8 mouse cellular contexts compared by ENCODE assay signal in genomic region chr1:128103520-128104088, GRCm38 (mm10). TPM values are rescaled to one million over a fixed set of nuclear protein-coding genes. Genes with fewer than 3 reads are reported as not detected.
DNase-seq lines count a peak whose midpoint lies in the region; ATAC-seq and TF ChIP-seq lines count a peak whose summit lies in the region.

No protein-coding gene starts in this region.

- H3K9ac ChIP-seq in heart, embryonic 13.5 days: peak overlapping the region; percentile 94
- H3K9ac ChIP-seq in ES-E14 (ENCODE audit: insufficient read depth, low read depth, low read length, poor library complexity, severe bottlenecking): peak overlapping the region; percentile 79
- H3K9ac ChIP-seq in limb, embryonic 12.5 days (replicated peaks): peak overlapping the region; percentile 90

- no peak for DNase-seq in heart, postnatal 4 days
- DNase-seq in ES-E14 (ENCODE audit: low read depth, low spot score): no peak
- DNase-seq in skeletal muscle tissue, adult 2 months (ENCODE audit: low read depth, low spot score): peak; percentile 21
- no peak for DNase-seq in Muller cell, postnatal 12 days (ENCODE audit: inconsistent ontology term)
- DNase-seq in cerebellum, postnatal 25 days: no peak

- peak overlapping the region; percentile 87 for H3K4me2 ChIP-seq in heart, embryonic 13.5 days
- H3K4me2 ChIP-seq in limb, embryonic 12.5 days: peak overlapping the region; percentile 72

- no peaks in the 10 kb centered on the region for H3K27me3 ChIP-seq in heart, embryonic 13.5 days (replicated peaks)
- H3K27me3 ChIP-seq in limb, embryonic 12.5 days: no peaks in the 10 kb centered on the region

- 0% methylated on average over 46 of the region's 47 CpGs for WGBS in heart, embryonic 13.5 days
- WGBS in limb, embryonic 12.5 days: under 1% methylated on average over 44 of the region's 47 CpGs

- peak overlapping the region; percentile 97 for H3K4me3 ChIP-seq in heart, embryonic 13.5 days
- H3K4me3 ChIP-seq in ES-E14 (ENCODE audit: insufficient read depth in 1 of 2, low read depth in 1 of 2, low read length in 2 of 2, poor library complexity in 1 of 2, severe bottlenecking in 1 of 2): peak overlapping the region; percentile 91 to 98
- peak overlapping the region; percentile 88 for H3K4me3 ChIP-seq in limb, embryonic 12.5 days (replicated peaks)

- no peaks in the 10 kb centered on the region for H3K9me3 ChIP-seq in heart, embryonic 13.5 days
- no peaks in the 10 kb centered on the region for H3K9me3 ChIP-seq in ES-E14 (ENCODE audit: control insufficient read depth, insufficient read depth, low read depth, low read length)
- H3K9me3 ChIP-seq in limb, embryonic 12.5 days: no peaks in the 10 kb centered on the region

- peaks cover 30% of the 10 kb centered on the region for H3K4me1 ChIP-seq in heart, embryonic 13.5 days
- H3K4me1 ChIP-seq in ES-E14 (ENCODE audit: control insufficient read depth in 2 of 2, insufficient read depth in 2 of 2, low read length in 2 of 2, poor library complexity in 1 of 2): peaks cover 8 to 9% of the 10 kb centered on the region in 2 experiments
- peaks cover 10% of the 10 kb centered on the region for H3K4me1 ChIP-seq in limb, embryonic 12.5 days (replicated peaks)

- H3K27ac ChIP-seq in heart, embryonic 13.5 days (replicated peaks): peak overlapping the region; percentile 97
- peak overlapping the region; percentile 64; the same call in 1 of the 2 replicates for H3K27ac ChIP-seq in ES-E14 (ENCODE audit: insufficient read depth, low read depth, low read length, poor library complexity, severe bottlenecking)
- peak overlapping the region; percentile 91 for H3K27ac ChIP-seq in limb, embryonic 12.5 days

- ATAC-seq in heart, embryonic 13.5 days (ENCODE audit: extremely low read depth, insufficient number of reproducible peaks, low FRiP score, low TSS enrichment): peak; percentile 47
- ATAC-seq in erythroblast, adult 5-6 weeks (replicated peaks; ENCODE audit: low FRiP score, poor library complexity, severe bottlenecking): peak; percentile 22
- peak; percentile 44 for ATAC-seq in limb, embryonic 12.5 days (ENCODE audit: insufficient number of reproducible peaks, insufficient read depth, low FRiP score, low TSS enrichment, low read depth)

- H3K36me3 ChIP-seq in heart, embryonic 13.5 days: no peaks in the 10 kb centered on the region
- no peaks in the 10 kb centered on the region for H3K36me3 ChIP-seq in ES-E14 (ENCODE audit: control insufficient read depth, insufficient read depth, low read length, poor library complexity, severe bottlenecking)
- H3K36me3 ChIP-seq in limb, embryonic 12.5 days: no peaks in the 10 kb centered on the region

- in situ Hi-C loops in ES-E14 (cut with MboI; ENCODE audit: low sequenced_read_pairs in 2 of 2, unreplicated experiment in 2 of 2): no loop called here

TF ChIP-seq in ES-E14, 5 proteins besides CTCF, POLR2A, EP300 and RAD21:
- TF ChIP-seq CHD2 (IDR thresholded peaks at IDR 0.05; ENCODE audit: low read depth, low read length): no peak
- 0 out of 2 replicates have a peak, but pooled peaks have one; percentile 3 for TF ChIP-seq HCFC1 (IDR thresholded peaks at IDR 0.05; ENCODE audit: borderline replicate concordance, insufficient read depth, low read length)
- TF ChIP-seq MAFK (IDR thresholded peaks at IDR 0.05; ENCODE audit: insufficient read depth, low read depth, low read length): no peak

RNA-seq across cellular contexts. Expression of gene R3hdm1, which starts 0.5 kb away (rescaled TPM):
- 48.5 and 49.0 TPM in 2 replicates for polyA plus RNA-seq in heart, embryonic 13.5 days (2015; fragmentation: Nextera tagmentation; extraction: Ambion mirVana)
- total RNA-seq in heart, postnatal 4 days (2021): 10 to 100 TPM; 59.7 to 61.8 TPM
- total RNA-seq in ES-E14 (2012; rRNA removed): 52.9 and 56.6 TPM in 2 replicates
- total RNA-seq in erythroblast, adult 5-6 weeks (2015; ENCODE audit: low replicate concordance): 36.3 and 44.5 TPM in 2 replicates
- total RNA-seq in erythroblast, adult 5-6 weeks (2017; ENCODE audit: low replicate concordance): 28.8 and 49.8 TPM in 2 replicates
- 75.5 and 79.1 TPM in 2 replicates for polyA plus RNA-seq in limb, embryonic 12.5 days (2016; fragmentation: Nextera tagmentation; extraction: Ambion mirVana)

RNA-seq across cellular contexts. Expression of gene Zranb3, which starts 0.8 kb away (rescaled TPM):
- polyA plus RNA-seq in heart, embryonic 13.5 days (2015; fragmentation: Nextera tagmentation; extraction: Ambion mirVana): 5.7 and 5.8 TPM in 2 replicates
- total RNA-seq in heart, postnatal 4 days (2021): 10 to 100 TPM in 1 of 2 experiments, 1 to 10 TPM in 1; 8.2 to 10.8 TPM
- total RNA-seq in ES-E14 (2012; rRNA removed): 19.2 and 19.5 TPM in 2 replicates
- total RNA-seq in erythroblast, adult 5-6 weeks (2015; ENCODE audit: low replicate concordance): 1.5 and 9.2 TPM in 2 replicates
- 4.5 and 6.4 TPM in 2 replicates for total RNA-seq in erythroblast, adult 5-6 weeks (2017; ENCODE audit: low replicate concordance)
- 13.8 and 14.1 TPM in 2 replicates for polyA plus RNA-seq in limb, embryonic 12.5 days (2016; fragmentation: Nextera tagmentation; extraction: Ambion mirVana)
